Mouse (Mus musculus) cerebellum, postnatal 14 days (tissue): ENCODE measurements around the gene Ap1s3.

Experiments
- DNase-seq, 2 experiments: peaks; one replicate each; pipeline ENCODE4 v3.0.0; 2021; ENCODE audit warnings: mixed read lengths in 2 of 2

Ap1s3 gene

DNA sequence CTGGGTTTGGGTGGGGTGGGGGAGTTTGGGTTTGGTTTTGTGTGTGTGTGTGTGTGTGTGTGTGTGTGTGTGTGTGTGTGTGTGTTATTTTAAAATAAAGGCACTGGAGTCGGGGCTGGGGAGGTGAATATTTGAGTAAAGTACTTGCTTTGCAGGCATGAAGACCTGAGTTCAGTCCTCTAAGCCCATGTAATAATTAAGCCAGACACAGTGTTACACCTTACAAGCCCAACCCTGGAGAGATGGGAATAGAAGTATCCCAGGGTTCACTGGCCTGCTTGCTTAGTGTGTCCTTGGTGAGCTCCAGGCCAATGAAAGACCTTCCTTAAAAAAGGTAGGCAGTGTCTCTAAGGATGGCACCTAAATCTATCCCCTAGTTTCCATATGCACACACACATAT lies 80.7 kb downstream of the Ap1s3 start:
- no peak for DNase-seq

DNA sequence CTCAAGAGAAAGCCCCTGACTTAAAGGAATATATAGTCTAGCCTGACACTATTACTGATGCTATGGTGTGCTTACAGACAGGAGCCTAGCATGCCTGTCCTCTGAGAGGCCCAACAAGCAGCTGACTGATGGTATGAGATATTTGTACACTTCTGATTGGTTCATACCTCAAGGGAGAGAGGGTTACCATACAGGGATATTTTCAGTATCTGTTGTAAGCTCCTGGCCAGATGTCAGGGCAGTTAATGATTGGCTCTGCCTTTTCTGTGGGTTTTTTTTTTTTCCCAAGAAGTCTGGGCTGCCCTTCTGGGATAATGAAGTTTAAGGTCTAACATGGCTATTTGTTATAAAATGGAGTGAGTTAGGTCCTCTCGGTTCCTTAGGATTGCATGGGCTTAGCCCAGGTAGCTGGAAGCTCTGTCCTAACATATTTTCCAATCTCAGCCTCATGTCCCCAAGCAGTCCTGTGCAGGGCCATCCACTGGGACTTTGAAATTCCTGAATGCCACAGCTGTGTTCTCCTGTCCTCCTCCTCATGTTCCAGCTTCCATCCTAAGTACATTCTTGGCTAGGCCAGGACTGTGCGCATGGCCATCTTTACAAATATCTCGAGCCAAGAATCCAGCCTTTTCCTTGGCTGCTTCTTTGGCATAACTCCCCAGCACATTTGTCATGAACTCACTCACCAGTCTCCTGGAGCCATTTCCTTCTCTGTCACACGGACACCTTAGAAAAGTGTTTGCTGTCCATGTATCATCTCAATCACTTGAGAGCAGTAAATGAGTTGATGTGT lies 81.6 kb downstream of the Ap1s3 start:
- DNase-seq: no peak

DNA sequence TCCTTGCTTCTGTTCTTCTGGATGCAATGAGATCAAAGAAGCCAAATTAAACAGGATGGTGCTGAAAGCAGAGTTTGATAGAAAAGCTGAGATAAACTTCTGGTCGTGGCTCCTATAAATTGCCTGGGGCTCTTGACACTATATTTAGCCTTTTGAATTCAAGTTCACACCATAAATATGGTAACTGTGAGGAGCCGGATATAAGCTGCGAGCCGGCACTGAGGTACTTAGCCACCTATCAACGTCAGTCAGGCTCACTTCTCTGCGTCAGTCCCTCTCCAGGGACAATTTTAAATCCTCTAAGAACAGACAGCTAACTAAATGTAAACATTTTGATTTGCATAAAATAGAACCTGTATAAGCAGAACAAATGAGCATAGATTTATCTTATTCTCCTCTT lies 82.3 kb downstream of the Ap1s3 start:
- DNase-seq: no peak

DNA sequence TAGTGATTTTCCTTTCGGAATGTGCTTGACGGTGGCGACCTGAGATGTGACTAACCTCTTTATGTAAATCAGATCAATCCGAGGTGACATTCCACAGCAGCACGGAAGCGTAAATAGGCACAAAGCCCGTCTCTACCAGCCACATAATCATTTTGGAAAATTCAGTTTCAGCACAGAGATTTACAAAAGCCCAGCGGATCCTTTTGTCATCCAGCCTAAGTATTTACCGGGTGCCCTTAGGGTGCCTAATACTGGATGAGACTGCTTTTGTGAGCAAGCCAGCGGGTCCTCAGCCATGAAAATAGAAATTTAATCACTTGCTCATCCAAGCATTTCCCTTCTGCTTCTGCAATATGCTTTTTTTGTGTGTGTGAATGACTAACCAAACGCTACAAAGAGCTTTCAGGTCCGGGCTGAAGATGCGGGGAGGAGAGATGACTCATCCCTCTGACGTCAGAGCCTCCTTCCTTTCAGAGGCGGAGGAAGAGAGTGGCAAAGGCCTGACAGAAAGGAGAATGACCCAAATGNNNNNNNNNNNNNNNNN lies 90.6 kb downstream of the Ap1s3 start:
- DNase-seq: peak; percentile 77 to 86

DNA sequence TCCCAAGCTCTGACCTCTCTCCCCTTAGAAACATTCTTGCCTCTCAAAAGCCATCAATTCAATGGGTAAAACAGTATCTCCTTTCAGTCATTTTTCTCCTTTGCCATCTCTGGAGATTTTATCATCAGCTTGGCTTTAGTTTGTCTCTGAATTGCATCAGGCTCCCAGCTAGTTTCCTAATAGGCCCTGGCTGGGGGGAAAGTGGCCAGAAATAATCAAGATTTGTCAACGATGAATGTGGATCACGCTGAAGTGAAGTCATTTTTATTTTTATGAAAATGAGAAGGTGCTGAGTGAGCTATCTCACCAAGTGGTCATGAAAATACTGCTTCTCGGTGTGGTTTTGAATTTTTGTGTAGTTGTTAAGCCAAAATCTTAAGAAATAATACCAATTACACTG lies 94.4 kb downstream of the Ap1s3 start:
- DNase-seq: no peak

DNA sequence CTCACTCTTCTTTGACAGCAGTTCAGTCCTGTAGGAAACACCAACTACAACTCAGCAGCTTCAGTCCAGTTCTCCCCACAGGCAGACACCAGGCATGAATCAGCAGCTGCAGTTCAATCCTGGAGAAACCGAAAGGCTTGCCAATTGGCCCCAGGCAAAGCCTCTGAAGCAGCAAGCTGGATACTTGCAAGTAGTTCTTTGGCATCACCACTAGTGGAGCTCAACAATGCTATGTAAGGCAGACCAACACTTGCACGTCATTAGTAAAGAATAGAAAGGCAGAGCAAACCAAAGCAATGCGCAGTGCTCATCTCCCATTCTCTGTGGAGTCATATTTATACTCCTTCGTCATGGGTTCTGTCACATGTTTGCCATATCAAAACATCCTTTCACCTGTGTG lies 99.9 kb downstream of the Ap1s3 start:
- no peak for DNase-seq

DNA sequence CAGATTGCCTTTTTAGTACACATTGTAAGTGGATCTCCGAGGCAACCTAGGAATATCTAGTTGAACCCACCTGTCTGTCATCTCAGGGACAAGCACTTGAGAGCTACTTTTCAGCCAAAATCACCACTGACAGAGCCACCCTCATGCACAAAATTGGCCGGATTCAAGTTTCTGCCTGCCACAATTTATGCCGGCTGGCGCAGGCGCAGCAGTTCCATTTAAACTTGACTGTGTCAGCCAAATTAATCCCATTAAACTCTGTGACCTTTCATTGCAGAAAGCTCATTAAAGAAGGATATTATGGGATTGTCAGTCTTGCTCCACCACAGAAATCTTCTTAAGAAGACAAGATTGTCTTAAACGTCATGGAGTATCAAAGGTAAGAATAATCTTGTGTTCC lies 100.6 kb downstream of the Ap1s3 start:
- DNase-seq: no peak

DNA sequence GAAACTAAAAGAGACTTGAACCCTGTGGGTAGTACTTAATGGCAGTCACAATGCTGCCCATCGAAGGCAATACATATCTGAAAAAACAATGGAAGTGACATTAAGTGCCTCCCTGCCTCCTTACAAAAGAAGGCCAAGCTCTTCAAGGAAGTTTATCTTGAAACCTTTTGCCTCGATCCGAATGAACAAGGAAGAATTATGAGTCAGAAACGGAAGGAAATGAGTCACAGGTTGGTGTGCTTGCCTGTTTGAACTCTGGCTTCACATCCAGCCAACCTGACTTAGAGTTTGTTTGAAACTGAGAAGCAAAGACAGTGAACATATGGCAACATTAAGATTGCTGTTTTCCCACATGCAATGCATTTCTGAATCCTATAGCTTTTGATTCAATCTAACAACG lies 110.6 kb downstream of the Ap1s3 start:
- no peak for DNase-seq
